Mouse (Mus musculus): ENCODE data around the gene Psmd4. TPM values are rescaled to one million over a fixed set of nuclear protein-coding genes. Genes with fewer than 3 reads are reported as not detected.

Psmd4 gene
- total and polyA plus RNA-seq, 3 experiments: 258 to 332 (median 284) TPM

- TF ChIP-seq EP300 (IDR thresholded peaks at IDR 0.05; ENCODE audit: low read length) (no peak), MAZ (IDR thresholded peaks at IDR 0.05; ENCODE audit: low read depth, low read length) (no peak), SMC3 (IDR thresholded peaks at IDR 0.05; ENCODE audit: low read depth, low read length) (peak; percentile 35), MEF2A (IDR thresholded peaks at IDR 0.05; ENCODE audit: borderline replicate concordance, low read depth, low read length) (peak; percentile 42; the same call in 1 of the 2 replicates), ZKSCAN1 (IDR thresholded peaks at IDR 0.05; ENCODE audit: borderline replicate concordance, low read depth, low read length) (no peak), IRF4 (IDR thresholded peaks at IDR 0.05; ENCODE audit: low read depth, low read length) (0 out of 2 replicates have a peak, but pooled peaks have one; percentile 23), ZC3H11A (IDR thresholded peaks at IDR 0.05; ENCODE audit: low read depth, low read length) (no peak), CTCF (conservative IDR thresholded peaks at IDR 0.05 in 1 of 2, IDR thresholded peaks at IDR 0.05 in 1 of 2; ENCODE audit: low read depth in 2 of 2, low read length in 2 of 2) (peak; percentile 85 to 92), RAD21 (IDR thresholded peaks at IDR 0.05; ENCODE audit: low read depth, low read length) (peak; percentile 21), PAX5 (IDR thresholded peaks at IDR 0.05; ENCODE audit: low read length) (no peak), TBP (conservative IDR thresholded peaks at IDR 0.05; ENCODE audit: low read depth, low read length) (no peak), MAFK (IDR thresholded peaks at IDR 0.05; ENCODE audit: insufficient replicate concordance, low read length) (no peak), SIN3A (IDR thresholded peaks at IDR 0.05; ENCODE audit: low read length) (no peak), USF1 (IDR thresholded peaks at IDR 0.05; ENCODE audit: low read depth, low read length) (no peak), RCOR1 (conservative IDR thresholded peaks at IDR 0.05; ENCODE audit: low read depth, low read length) (no peak), CHD2 (IDR thresholded peaks at IDR 0.05; ENCODE audit: low read length) (no peak)
- peaks cover 3% of the 10 kb centered on the region for H3K27me3 ChIP-seq (replicated peaks)
- H3K4me1 ChIP-seq (ENCODE audit: control insufficient read depth in 1 of 2, insufficient read depth in 2 of 2): peaks cover 0 to 10% of the 10 kb centered on the region in 2 experiments; a peak in 2 of 4 replicates
- H3K4me2 ChIP-seq (ENCODE audit: insufficient read depth, low read depth, poor library complexity, severe bottlenecking): 0 out of 2 replicates have a peak overlapping the region, but pooled peaks have one; percentile 13
- DNase-seq (ENCODE audit: extremely low read depth): peak; percentile 69
- H3K36me3 ChIP-seq (replicated peaks in 1 of 2; ENCODE audit: control insufficient read depth in 1 of 2, insufficient read depth in 1 of 2, low read length in 1 of 2): peaks cover 8 to 21% of the 10 kb centered on the region in 2 experiments
- dilution Hi-C loops (cut with MboI; ENCODE audit: extremely low pct_ligation_motif_present, extremely low pct_unique_long_range_greater_than_20kb, low sequenced_read_pairs): no loop called here
- H3K4me3 ChIP-seq (replicated peaks in 1 of 3; ENCODE audit: low read depth in 2 of 3, low read length in 2 of 3, poor library complexity in 1 of 3): no peak overlapping the region
- no peaks in the 10 kb centered on the region for H3K9me3 ChIP-seq (replicated peaks; ENCODE audit: low read length)
- no peak overlapping the region for H3K9ac ChIP-seq (ENCODE audit: insufficient read depth, low read depth)
- no peaks in the 10 kb centered on the region for H3K79me2 ChIP-seq (replicated peaks; ENCODE audit: control insufficient read depth, extremely low read depth, insufficient read depth, poor library complexity, severe bottlenecking)
- no peak overlapping the region for H3K27ac ChIP-seq (ENCODE audit: insufficient read depth, low read depth)
- in situ Hi-C loops (cut with MboI; ENCODE audit: low pct_ligation_motif_present, low pct_unique_long_range_greater_than_20kb, low sequenced_read_pairs): no loop called here
Measured at GRCm38 (mm10) chr3:95053701-95054100, 11.3 kb upstream of the Psmd4 start.

GRCm38 (mm10) chr3:95052959-95053358 is 10.5 kb upstream of the Psmd4 start:
- in situ Hi-C loops (cut with MboI; ENCODE audit: low pct_ligation_motif_present, low pct_unique_long_range_greater_than_20kb, low sequenced_read_pairs): no loop called here
- H3K4me2 ChIP-seq (ENCODE audit: insufficient read depth, low read depth, poor library complexity, severe bottlenecking): no peak overlapping the region
- peaks cover 0 to 10% of the 10 kb centered on the region in 2 experiments; a peak in 2 of 4 replicates for H3K4me1 ChIP-seq (ENCODE audit: control insufficient read depth in 1 of 2, insufficient read depth in 2 of 2)
- no peaks in the 10 kb centered on the region for H3K79me2 ChIP-seq (replicated peaks; ENCODE audit: control insufficient read depth, extremely low read depth, insufficient read depth, poor library complexity, severe bottlenecking)
- no peaks in the 10 kb centered on the region for H3K9me3 ChIP-seq (replicated peaks; ENCODE audit: low read length)
- H3K36me3 ChIP-seq (replicated peaks in 1 of 2; ENCODE audit: control insufficient read depth in 1 of 2, insufficient read depth in 1 of 2, low read length in 1 of 2): peaks cover 4 to 14% of the 10 kb centered on the region in 2 experiments
- H3K9ac ChIP-seq (ENCODE audit: insufficient read depth, low read depth): no peak overlapping the region
- DNase-seq (ENCODE audit: extremely low read depth): peak; percentile 60
- no peak overlapping the region for H3K4me3 ChIP-seq (replicated peaks in 1 of 3; ENCODE audit: low read depth in 2 of 3, low read length in 2 of 3, poor library complexity in 1 of 3)
- dilution Hi-C loops (cut with MboI; ENCODE audit: extremely low pct_ligation_motif_present, extremely low pct_unique_long_range_greater_than_20kb, low sequenced_read_pairs): no loop called here
- no peak for TF ChIP-seq ZC3H11A (IDR thresholded peaks at IDR 0.05; ENCODE audit: low read depth, low read length)
- TF ChIP-seq MAX (IDR thresholded peaks at IDR 0.05; ENCODE audit: low read length): no peak
- no peak for TF ChIP-seq MEF2A (IDR thresholded peaks at IDR 0.05; ENCODE audit: borderline replicate concordance, low read depth, low read length)
- TF ChIP-seq CHD2 (IDR thresholded peaks at IDR 0.05; ENCODE audit: low read length): no peak
- no peak for TF ChIP-seq NELFE (IDR thresholded peaks at IDR 0.05; ENCODE audit: low read depth, low read length)
- no peak for TF ChIP-seq USF1 (IDR thresholded peaks at IDR 0.05; ENCODE audit: low read depth, low read length)
- no peak for TF ChIP-seq KAT2A (IDR thresholded peaks at IDR 0.05; ENCODE audit: insufficient replicate concordance, low read length)
- no peak for TF ChIP-seq BHLHE40 (IDR thresholded peaks at IDR 0.05; ENCODE audit: low read depth, low read length)
- no peak for TF ChIP-seq NRF1 (IDR thresholded peaks at IDR 0.05; ENCODE audit: low read depth, low read length)
- TF ChIP-seq MAZ (IDR thresholded peaks at IDR 0.05; ENCODE audit: low read depth, low read length): no peak
- TF ChIP-seq JUND (conservative IDR thresholded peaks at IDR 0.05; ENCODE audit: low read depth, low read length): peak; percentile 30; the same call in 1 of the 2 replicates
- TF ChIP-seq POLR2AphosphoS2 (IDR thresholded peaks at IDR 0.05; ENCODE audit: low read depth, low read length): no peak
- no peak for TF ChIP-seq PAX5 (IDR thresholded peaks at IDR 0.05; ENCODE audit: low read length)
- no peak for TF ChIP-seq ELF1 (IDR thresholded peaks at IDR 0.05; ENCODE audit: low read depth, low read length)
- no peak for TF ChIP-seq TCF12 (IDR thresholded peaks at IDR 0.05; ENCODE audit: low read depth, low read length)
- TF ChIP-seq MAFK (IDR thresholded peaks at IDR 0.05; ENCODE audit: insufficient replicate concordance, low read length): no peak
- TF ChIP-seq SIN3A (IDR thresholded peaks at IDR 0.05; ENCODE audit: low read length): no peak
- no peak for TF ChIP-seq ZNF384 (IDR thresholded peaks at IDR 0.05; ENCODE audit: low read depth, low read length)
- TF ChIP-seq ETS1 (conservative IDR thresholded peaks at IDR 0.05; ENCODE audit: low read depth, low read length): no peak
- TF ChIP-seq CHD1 (IDR thresholded peaks at IDR 0.05; ENCODE audit: low read depth, low read length): no peak
- no peak for TF ChIP-seq EP300 (IDR thresholded peaks at IDR 0.05; ENCODE audit: low read length)
- TF ChIP-seq RCOR1 (conservative IDR thresholded peaks at IDR 0.05; ENCODE audit: low read depth, low read length): no peak
- peak; percentile 42 for TF ChIP-seq SMC3 (IDR thresholded peaks at IDR 0.05; ENCODE audit: low read depth, low read length)
- no peak for TF ChIP-seq E2F4 (IDR thresholded peaks at IDR 0.05; ENCODE audit: insufficient replicate concordance, low read depth, low read length)
- peak; percentile 38 for TF ChIP-seq RAD21 (IDR thresholded peaks at IDR 0.05; ENCODE audit: low read depth, low read length)
- TF ChIP-seq CTCF (conservative IDR thresholded peaks at IDR 0.05 in 1 of 2, IDR thresholded peaks at IDR 0.05 in 1 of 2; ENCODE audit: low read depth in 2 of 2, low read length in 2 of 2): peak; percentile 77 to 82; a peak in 3 of 4 replicates
- H3K27me3 ChIP-seq (replicated peaks): peaks cover 3% of the 10 kb centered on the region
- no peak overlapping the region for H3K27ac ChIP-seq (ENCODE audit: insufficient read depth, low read depth)
